Mouse (Mus musculus): Measurements from ENCODE around the gene Skint7.
"Not testable (repeated sequence)": the region's sequence is repeated elsewhere in the genome, so short reads cannot be mapped to it uniquely, and the experiment has no call there.

The Skint7 gene

GRCm38 (mm10) chr4:111972623-111973022 lies at the start of gene Skint7:
Gene Skint7, plus strand, starts transcription at chr4:111972923.
- in situ Hi-C loops (cut with MseI, MboI), result no loop called here

GRCm38 (mm10) chr4:111961309-111961708 lies 11.4 kb upstream of the Skint7 start:
- in situ Hi-C loops (cut with MseI, MboI), result no loop called here

DNA sequence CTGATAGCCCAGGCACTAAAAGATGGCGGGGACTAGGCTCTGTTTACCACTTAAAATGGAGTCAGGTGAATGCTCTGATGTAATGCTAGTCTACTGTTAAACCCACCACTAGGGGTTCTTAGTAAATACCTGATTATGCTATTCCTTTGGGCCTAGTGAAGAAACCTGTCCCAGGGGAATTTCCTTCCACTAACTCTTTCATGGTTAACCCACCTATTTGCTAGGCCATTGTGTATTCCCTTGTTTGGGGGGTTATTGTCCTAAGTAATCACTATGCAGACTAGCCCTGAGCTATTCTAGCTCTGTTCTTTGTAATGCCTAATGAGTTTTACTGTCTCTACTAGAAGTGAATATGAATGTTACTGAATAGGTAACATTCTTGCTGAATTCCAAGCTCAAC lies 9.5 kb upstream of the Skint7 start:
- in situ Hi-C loops (cut with MseI, MboI), result not testable (repeated sequence)

GRCm38 (mm10) chr4:111963669-111964068 lies 9.1 kb upstream of the Skint7 start:
- in situ Hi-C loops (cut with MseI, MboI), result no loop called here

DNA sequence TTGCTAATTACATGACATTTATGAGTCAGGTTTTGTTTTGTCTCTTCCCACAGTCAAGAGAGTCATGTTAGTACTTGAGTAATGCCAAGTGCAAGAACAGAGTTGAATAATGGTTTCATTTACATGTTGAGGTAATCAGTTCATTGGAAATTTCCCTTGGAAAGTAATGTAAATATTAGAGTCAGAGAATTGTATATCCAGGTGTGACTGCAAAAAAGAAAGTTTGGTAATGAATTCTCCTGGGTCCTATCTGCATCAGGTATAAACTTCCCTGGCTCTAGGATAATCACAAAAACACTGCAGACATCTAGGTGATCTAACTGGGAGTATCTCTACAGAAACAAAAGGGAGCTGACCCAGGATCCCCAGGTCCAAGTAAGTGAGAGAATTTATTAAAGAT lies 33.2 kb downstream of the Skint7 start, which contains the start of gene Skint1:
TSS of gene Skint1 (plus strand) at position 301 of the 400 bp plus-strand sequence.
- in situ Hi-C loops (cut with MseI, MboI), result no loop called here

Data from mouse trophoblast stem cell (cell line).